Mouse (Mus musculus) CH12.LX (cell line): ENCODE data around the gene Cdc25a. TPM values are rescaled to one million over a fixed set of nuclear protein-coding genes. Genes with fewer than 3 reads are reported as not detected.
A peak's percentile ranks its signal among the peaks of the same experiment; 100 is the strongest.

Source experiments
- DNase-seq: peaks from one replicate; pipeline ENCODE4 v3.0.0-alpha.2; 2013; ENCODE audit errors: extremely low read depth
- H3K27ac ChIP-seq: 2 replicates; pipeline ENCODE4 v1.5.1; 2012; ENCODE audit warnings: low read depth, mild to moderate bottlenecking, control low read depth, moderate library complexity; ENCODE audit not compliant: insufficient read depth
- H3K27me3 ChIP-seq: replicated peaks from 2 replicates; pipeline ENCODE3; 2012; ENCODE audit warnings: inconsistent platforms
- H3K36me3 ChIP-seq, 2 experiments: replicated peaks in 1 of 2; 2 replicates each; pipeline versions ENCODE3 to v1.6.1; 2012; ENCODE audit warnings: inconsistent platforms in 1 of 2, low read length in 1 of 2, mild to moderate bottlenecking in 1 of 2, mixed read lengths in 1 of 2, moderate library complexity in 1 of 2; ENCODE audit not compliant: control insufficient read depth in 1 of 2, insufficient read depth in 1 of 2
- H3K4me1 ChIP-seq, 2 experiments: 2 replicates each; pipeline ENCODE4 v1.6.1; 2012; ENCODE audit warnings: inconsistent platforms in 1 of 2, moderate library complexity in 1 of 2; ENCODE audit not compliant: insufficient read depth in 2 of 2, control insufficient read depth in 1 of 2
- H3K4me2 ChIP-seq: 2 replicates; pipeline ENCODE4 v1.6.1; 2012; ENCODE audit warnings: low read depth, mild to moderate bottlenecking, control low read depth; ENCODE audit not compliant: poor library complexity, insufficient read depth, severe bottlenecking
- H3K4me3 ChIP-seq, 3 experiments: fragments of 150-350 bp in 1 of 3; sonication (generic) in 1 of 3; replicated peaks in 1 of 3; 2 replicates each; pipeline versions ENCODE3 to v1.5.1; 2011 to 2012; ENCODE audit warnings: low read depth in 2 of 3, low read length in 2 of 3, mild to moderate bottlenecking in 2 of 3, moderate library complexity in 2 of 3, control low read depth in 1 of 3, improper control_type of control experiment in 1 of 3, inconsistent platforms in 1 of 3, mixed read lengths in 1 of 3; ENCODE audit not compliant: poor library complexity in 1 of 3
- H3K79me2 ChIP-seq: replicated peaks from 2 replicates; pipeline ENCODE4 v1.6.1; 2012; ENCODE audit warnings: mild to moderate bottlenecking, moderate library complexity; ENCODE audit not compliant: control insufficient read depth, poor library complexity, insufficient read depth, severe bottlenecking; ENCODE audit errors: extremely low read depth
- H3K9ac ChIP-seq: 2 replicates; pipeline ENCODE4 v1.6.1; 2012; ENCODE audit warnings: low read depth, mild to moderate bottlenecking, control low read depth, moderate library complexity; ENCODE audit not compliant: insufficient read depth
- H3K9me3 ChIP-seq: replicated peaks from 2 replicates; pipeline ENCODE3; 2012; ENCODE audit warnings: low read length, inconsistent platforms, mixed read lengths
- CTCF ChIP-seq, 2 experiments: IDR thresholded peaks in 1 of 2; conservative IDR thresholded peaks in 1 of 2; 2 replicates each; pipeline ENCODE4 v1.5.1; 2011 to 2012; ENCODE audit warnings: low read depth in 2 of 2, low read length in 2 of 2, improper control_type of control experiment in 1 of 2, inconsistent platforms in 1 of 2, mild to moderate bottlenecking in 1 of 2, moderate library complexity in 1 of 2
- E2F4 ChIP-seq: IDR thresholded peaks from 2 replicates; pipeline ENCODE4 v1.6.1; 2011; ENCODE audit warnings: low read depth, low read length, improper control_type of control experiment; ENCODE audit not compliant: insufficient replicate concordance
- ELF1 ChIP-seq: IDR thresholded peaks from 2 replicates; pipeline ENCODE4 v1.6.1; 2014; ENCODE audit warnings: low read depth, mild to moderate bottlenecking, inconsistent platforms, low read length, improper control_type of control experiment
- EP300 ChIP-seq: IDR thresholded peaks from 2 replicates; pipeline ENCODE4 v1.6.1; 2011; ENCODE audit warnings: low read length, improper control_type of control experiment
- ETS1 ChIP-seq: conservative IDR thresholded peaks from 2 replicates; pipeline ENCODE4 v1.6.1; 2012; ENCODE audit warnings: low read depth, mild to moderate bottlenecking, inconsistent platforms, low read length, improper control_type of control experiment, moderate library complexity
- GABPA ChIP-seq: IDR thresholded peaks from 2 replicates; pipeline ENCODE4 v1.6.1; 2012; ENCODE audit warnings: low read depth, low read length, improper control_type of control experiment, inconsistent platforms; ENCODE audit not compliant: insufficient replicate concordance
- IRF4 ChIP-seq: IDR thresholded peaks from 2 replicates; pipeline ENCODE4 v1.6.1; 2014; ENCODE audit warnings: low read depth, mild to moderate bottlenecking, inconsistent platforms, low read length, improper control_type of control experiment
- JUND ChIP-seq: conservative IDR thresholded peaks from 2 replicates; pipeline ENCODE4 v1.6.1; 2011; ENCODE audit warnings: low read depth, low read length, improper control_type of control experiment
- MAX ChIP-seq: IDR thresholded peaks from 2 replicates; pipeline ENCODE4 v1.6.1; 2011; ENCODE audit warnings: low read length, improper control_type of control experiment
- MEF2A ChIP-seq: IDR thresholded peaks from 2 replicates; pipeline ENCODE4 v1.6.1; 2014; ENCODE audit warnings: low read depth, mild to moderate bottlenecking, inconsistent platforms, low read length, improper control_type of control experiment, borderline replicate concordance
- MYC ChIP-seq: IDR thresholded peaks from 2 replicates; pipeline ENCODE4 v1.6.1; 2011; ENCODE audit warnings: low read depth, mild to moderate bottlenecking, improper control_type of control experiment, low read length
- NELFE ChIP-seq: IDR thresholded peaks from 2 replicates; pipeline ENCODE4 v1.6.1; 2011; ENCODE audit warnings: low read depth, low read length, improper control_type of control experiment
- NRF1 ChIP-seq: IDR thresholded peaks from 2 replicates; pipeline ENCODE4 v1.6.1; 2014; ENCODE audit warnings: low read depth, mild to moderate bottlenecking, inconsistent platforms, low read length, improper control_type of control experiment, moderate library complexity
- PAX5 ChIP-seq: IDR thresholded peaks from 2 replicates; pipeline ENCODE4 v1.6.1; 2012; ENCODE audit warnings: low read length, inconsistent platforms, mixed read lengths
- POLR2A ChIP-seq: IDR thresholded peaks from 2 replicates; pipeline ENCODE4 v1.6.1; 2011; ENCODE audit warnings: low read depth, mild to moderate bottlenecking, improper control_type of control experiment, low read length
- TBP ChIP-seq: conservative IDR thresholded peaks from 2 replicates; pipeline ENCODE4 v1.6.1; 2011; ENCODE audit warnings: low read depth, low read length, improper control_type of control experiment
- UBTF ChIP-seq: IDR thresholded peaks from 2 replicates; pipeline ENCODE4 v1.6.1; 2012; ENCODE audit warnings: low read depth, mild to moderate bottlenecking, inconsistent platforms, low read length, improper control_type of control experiment, moderate library complexity
- USF2 ChIP-seq: conservative IDR thresholded peaks from 2 replicates; pipeline ENCODE4 v1.6.1; 2011; ENCODE audit warnings: low read depth, low read length, improper control_type of control experiment
- ZNF384 ChIP-seq: IDR thresholded peaks from 2 replicates; pipeline ENCODE4 v1.6.1; 2012; ENCODE audit warnings: low read depth, low read length, improper control_type of control experiment, inconsistent platforms
- dilution Hi-C: fragments of 300-500 bp; cut with MboI; formaldehyde crosslinking; loops from 2 replicates; pipeline ENCODE4 v1.14.3; 2020; ENCODE audit warnings: low sequenced_read_pairs; ENCODE audit not compliant: extremely low pct_unique_long_range_greater_than_20kb, extremely low pct_ligation_motif_present
- in situ Hi-C: fragments of 300-500 bp; cut with MboI; formaldehyde crosslinking; loops from 3 replicates; pipeline ENCODE4 v1.14.3; 2019; ENCODE audit warnings: low sequenced_read_pairs, low pct_ligation_motif_present, low pct_unique_long_range_greater_than_20kb, mixed read lengths
- polyA plus RNA-seq: library from polyadenylated mRNA; unstranded; fragments of >175 nt; gene quantifications from 2 replicates; pipeline ENCODE4 v1.2.1, GENCODE M21; 2012; ENCODE audit warnings: low read depth; ENCODE audit not compliant: insufficient read length
- total RNA-seq, 2 experiments: library from RNA; depleted of rRNA; stranded (reverse); fragments of 300-350 nt in 1 of 2; fragments of >200 nt in 1 of 2; gene quantifications; 2 replicates each; pipeline ENCODE4 v1.2.3; 2012 to 2014

The Cdc25a gene
- total and polyA plus RNA-seq, 3 experiments, result 32.4 to 74.9 (median 32.6) TPM

DNA sequence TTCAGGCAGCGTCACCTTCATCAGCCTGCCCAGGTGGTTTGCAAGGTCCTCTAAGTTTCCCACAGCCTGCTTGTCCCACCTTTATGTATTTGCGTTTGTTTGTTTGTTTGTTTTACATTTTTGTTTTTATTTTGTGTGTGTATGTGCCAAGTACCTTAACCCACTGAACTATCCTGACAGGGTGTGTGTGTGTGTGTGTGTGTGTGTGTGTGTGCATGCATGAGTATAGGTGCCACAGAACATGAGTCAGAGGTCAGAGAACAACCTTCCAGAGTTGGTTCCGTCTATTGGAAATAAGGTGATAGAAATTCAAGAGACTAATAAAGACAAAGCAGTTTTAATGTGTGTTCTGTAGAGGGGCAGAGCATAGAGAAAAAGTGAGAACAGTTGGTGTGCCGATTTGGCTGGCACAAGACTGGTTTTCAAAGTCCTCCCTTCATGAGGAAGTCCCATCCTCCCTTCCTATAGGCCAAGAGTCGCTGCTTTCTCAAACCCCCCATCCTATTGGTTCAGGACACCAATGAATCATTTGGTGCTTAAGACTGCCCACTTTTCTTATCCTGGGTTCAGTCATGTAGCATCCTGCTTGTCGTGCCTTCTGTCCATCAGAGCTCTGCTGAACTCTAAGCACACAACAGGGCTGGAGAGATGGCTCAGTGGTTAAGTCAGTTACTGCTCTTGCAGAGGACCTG, 32.5 kb downstream of the Cdc25a start:
- Histone ChIP-seq H3K4me2 (no peak overlapping the region), H3K4me3 (no peak overlapping the region), H3K9ac (no peak overlapping the region), H3K9me3 (no peaks in the 10 kb centered on the region), H3K36me3 (no peaks in the 10 kb centered on the region), H3K27ac (no peak overlapping the region), H3K4me1 (peaks cover 0 to 13% of the 10 kb centered on the region in 2 experiments; a peak in 2 of 4 replicates), H3K79me2 (no peaks in the 10 kb centered on the region), H3K27me3 (no peaks in the 10 kb centered on the region)
- dilution Hi-C loops, result no loop called here
- in situ Hi-C loops, result no loop called here
- TF ChIP-seq NELFE (0 out of 2 replicates have a peak, but pooled peaks have one; percentile 35), MYC (no peak), TBP (peak; percentile 60; the same call in 1 of the 2 replicates), MEF2A (no peak), IRF4 (no peak), UBTF (no peak), POLR2A (no peak), PAX5 (no peak), MAX (0 out of 2 replicates have a peak, but pooled peaks have one; percentile 18), E2F4 (no peak), CTCF (conservative IDR thresholded peaks at IDR 0.05 in 1 of 2, IDR thresholded peaks at IDR 0.05 in 1 of 2; ENCODE audit: low read depth in 2 of 2, low read length in 2 of 2) (no peak), ZNF384 (no peak)
- peak; percentile 54 for DNase-seq

DNA sequence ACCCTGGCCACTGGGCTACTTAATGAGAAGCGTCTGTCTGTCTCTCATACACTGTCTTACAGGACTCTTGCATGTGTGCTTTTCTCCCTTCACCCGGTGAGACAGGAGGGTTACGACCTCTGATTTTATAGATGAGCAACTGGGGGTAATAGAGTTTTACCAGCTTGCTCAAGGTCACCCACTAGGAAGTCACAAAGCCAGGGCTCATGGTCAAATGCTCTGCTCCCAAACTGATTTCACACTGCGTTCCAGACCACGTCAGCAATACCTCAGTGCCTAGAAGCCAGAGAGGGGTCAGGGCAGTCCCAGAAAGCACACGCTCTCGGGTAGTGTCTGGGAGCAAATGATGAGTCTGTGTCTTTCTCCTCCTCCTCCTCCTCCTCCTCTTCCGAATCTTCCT, 33.7 kb downstream of the Cdc25a start:
- no peak overlapping the region for H3K4me2 ChIP-seq
- H3K27me3 ChIP-seq, result no peaks in the 10 kb centered on the region
- H3K4me3 ChIP-seq, result no peak overlapping the region
- no peak overlapping the region for H3K9ac ChIP-seq
- H3K27ac ChIP-seq, result no peak overlapping the region
- H3K9me3 ChIP-seq, result no peaks in the 10 kb centered on the region
- no peaks in the 10 kb centered on the region for H3K36me3 ChIP-seq
- TF ChIP-seq USF2 (no peak), ETS1 (no peak), EP300 (no peak), GABPA (no peak), NRF1 (no peak), JUND (no peak), ELF1 (no peak), NELFE (no peak), MAX (no peak), CTCF (conservative IDR thresholded peaks at IDR 0.05 in 1 of 2, IDR thresholded peaks at IDR 0.05 in 1 of 2; ENCODE audit: low read depth in 2 of 2, low read length in 2 of 2) (no peak)
- peaks cover 0 to 20% of the 10 kb centered on the region in 2 experiments; a peak in 2 of 4 replicates for H3K4me1 ChIP-seq
- dilution Hi-C loops, result no loop called here
- DNase-seq, result no peak
- in situ Hi-C loops, result no loop called here
- H3K79me2 ChIP-seq, result no peaks in the 10 kb centered on the region
